Mouse (Mus musculus): ENCODE data around the gene Adk. TPM values are rescaled to one million over a fixed set of nuclear protein-coding genes. Genes with fewer than 3 reads are reported as not detected.
"Not testable (repeated sequence)": the region's sequence is repeated elsewhere in the genome, so short reads cannot be mapped to it uniquely, and the experiment has no call there.

The Adk gene
- total RNA-seq, 1 experiment from 2014 or later: 47.3 TPM

GRCm38 (mm10) chr14:21484199-21484598, 431.8 kb downstream of the Adk start:
- no peak for ATAC-seq (replicated peaks; ENCODE audit: insufficient number of reproducible peaks, low FRiP score, low TSS enrichment, poor library complexity, severe bottlenecking)

- no peak for ATAC-seq (replicated peaks; ENCODE audit: insufficient number of reproducible peaks, low FRiP score, low TSS enrichment, poor library complexity, severe bottlenecking)
Measured at GRCm38 (mm10) chr14:21484693-21485092, 432.3 kb downstream of the Adk start.

- ATAC-seq (replicated peaks; ENCODE audit: insufficient number of reproducible peaks, low FRiP score, low TSS enrichment, poor library complexity, severe bottlenecking): no peak
Measured at GRCm38 (mm10) chr14:21485961-21486520, 433.7 kb downstream of the Adk start.

GRCm38 (mm10) chr14:21487135-21487534, 434.8 kb downstream of the Adk start:
- not testable (repeated sequence) for ATAC-seq (replicated peaks; ENCODE audit: insufficient number of reproducible peaks, low FRiP score, low TSS enrichment, poor library complexity, severe bottlenecking)

GRCm38 (mm10) chr14:21488426-21489115, 436.2 kb downstream of the Adk start:
- not testable (repeated sequence) for ATAC-seq (replicated peaks; ENCODE audit: insufficient number of reproducible peaks, low FRiP score, low TSS enrichment, poor library complexity, severe bottlenecking)

GRCm38 (mm10) chr14:21489116-21489485, 436.7 kb downstream of the Adk start:
- no peak for ATAC-seq (replicated peaks; ENCODE audit: insufficient number of reproducible peaks, low FRiP score, low TSS enrichment, poor library complexity, severe bottlenecking)

- ATAC-seq (replicated peaks; ENCODE audit: insufficient number of reproducible peaks, low FRiP score, low TSS enrichment, poor library complexity, severe bottlenecking): no peak
Measured at GRCm38 (mm10) chr14:21490141-21490540, 437.8 kb downstream of the Adk start.

Other genes starting within 250 kb of the Adk start
- 0.39 to 1.1 TPM in 2 of 3 replicates, not detected in the other for gene Plau, start 215.9 kb upstream of the Adk start, total RNA-seq (2017)
- gene Vcl, start 123.2 kb upstream of the Adk start, total RNA-seq (2017): 51.9 to 56.2 TPM (median 52.1 TPM) in 3 replicates
- gene Ap3m1, start 66 bp upstream of the Adk start, total RNA-seq (2017): 22.6 to 57.8 TPM (median 41.4 TPM) in 3 replicates